Mouse (Mus musculus) lung, postnatal 0 days (tissue): ENCODE results near the gene Tjp3. TPM values are rescaled to one million over a fixed set of nuclear protein-coding genes. Genes with fewer than 3 reads are reported as not detected.

Source experiments
- ATAC-seq: fragments of 200-750 bp; cut with Nextera tagmentation; 2 replicates; pipeline ENCODE4 v1.8.0; 2017; ENCODE audit warnings: moderate library complexity
- DNase-seq: peaks from one replicate; pipeline ENCODE4 v3.0.0-alpha.2; 2016; ENCODE audit warnings: low spot score
- H3K27ac ChIP-seq: fragments of 300-500 bp; sonication (generic); 2 replicates; pipeline ENCODE4 v1.5.1; 2014; ENCODE audit warnings: antibody characterized with exemption, mild to moderate bottlenecking, low read length, mixed read lengths
- H3K27me3 ChIP-seq: fragments of 300-500 bp; sonication (generic); replicated peaks from 2 replicates; pipeline ENCODE4 v1.6.1; 2014; ENCODE audit warnings: low read length, mixed read lengths; ENCODE audit not compliant: insufficient read depth
- H3K36me3 ChIP-seq: fragments of 300-500 bp; sonication (generic); 2 replicates; pipeline ENCODE4 v1.6.1; 2014; ENCODE audit warnings: low read length, mixed read lengths; ENCODE audit not compliant: insufficient read depth
- H3K4me1 ChIP-seq: fragments of 300-500 bp; sonication (generic); 2 replicates; pipeline ENCODE4 v1.6.1; 2014; ENCODE audit warnings: antibody characterized with exemption, low read depth, low read length, mixed read lengths; ENCODE audit not compliant: insufficient read depth
- H3K4me2 ChIP-seq: fragments of 300-500 bp; sonication (generic); replicated peaks from 2 replicates; pipeline ENCODE4 v1.6.1; 2014; ENCODE audit warnings: low read depth, mild to moderate bottlenecking, low read length, moderate library complexity, mixed read lengths
- H3K4me3 ChIP-seq: fragments of 300-500 bp; sonication (generic); 2 replicates; pipeline ENCODE4 v1.5.1; 2014; ENCODE audit warnings: low read depth, low read length
- H3K9ac ChIP-seq: fragments of 300-500 bp; sonication (generic); replicated peaks from 2 replicates; pipeline ENCODE4 v1.6.1; 2014; ENCODE audit warnings: low read depth, mild to moderate bottlenecking
- H3K9me3 ChIP-seq: fragments of 300-500 bp; sonication (generic); 2 replicates; pipeline ENCODE4 v1.6.1; 2016; ENCODE audit warnings: low read length, mixed read lengths
- CTCF ChIP-seq: IDR thresholded peaks from 2 replicates; pipeline ENCODE4 v1.5.1; 2016; ENCODE audit warnings: antibody characterized with exemption, mild to moderate bottlenecking
- EP300 ChIP-seq: IDR thresholded peaks from 2 replicates; pipeline ENCODE4 v1.6.1; 2016; ENCODE audit warnings: antibody characterized with exemption, mild to moderate bottlenecking, control low read depth
- WGBS: fragments of 180-500 bp; shearing (Covaris S2); extraction: QIAGEN DNeasy Blood & Tissue Kit; methylation state at CpG from one replicate; pipeline ENCODE4 v1.1.7; 2014; 5-methylcytosine and 5-hydroxymethylcytosine counted together
- polyA plus RNA-seq: library from polyadenylated mRNA; unstranded; fragments of >200 nt; fragmentation: Nextera tagmentation; extraction: Ambion mirVana; gene quantifications from 2 replicates; pipeline ENCODE4 v1.2.1, GENCODE M21; 2015

The Tjp3 gene
- polyA plus RNA-seq, 1 experiment from 2014 or later: 24.1 TPM

DNA sequence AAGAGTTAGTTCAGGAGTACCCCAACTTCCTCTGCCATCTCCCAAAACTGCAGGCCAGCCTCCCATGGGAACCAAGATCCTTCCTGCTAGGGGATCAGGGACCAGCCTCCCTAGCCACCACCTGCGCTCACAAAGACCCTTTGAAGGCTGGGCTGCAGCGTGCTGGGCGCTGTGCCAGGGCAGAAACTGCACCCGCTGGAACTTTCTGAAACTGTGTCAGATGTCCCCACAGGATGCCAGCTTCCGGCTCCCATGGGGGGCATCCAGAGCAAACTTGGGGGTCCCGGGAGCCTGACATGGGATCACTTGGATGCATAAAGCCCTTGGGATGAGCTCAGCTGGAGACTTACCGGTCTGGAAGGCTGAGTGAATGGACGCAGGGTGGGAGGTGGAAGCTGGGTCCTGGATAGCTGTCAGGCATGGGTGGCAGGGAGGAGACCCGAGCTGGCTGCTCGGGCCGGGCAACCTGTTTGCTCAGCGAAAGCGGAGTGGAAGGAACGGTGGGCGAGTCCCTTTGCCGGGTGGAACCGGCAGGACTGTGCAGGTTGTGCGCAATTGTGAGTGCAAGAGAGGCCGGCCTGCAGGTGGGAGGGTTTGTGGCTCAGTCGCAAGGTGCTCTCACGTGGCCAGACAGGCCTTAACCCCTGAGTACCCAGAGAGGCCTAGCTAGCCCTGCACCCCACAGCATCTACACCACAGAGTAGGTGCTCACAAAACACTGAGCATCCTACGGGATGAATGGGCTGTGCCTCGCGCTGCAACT, 502 bp downstream of the Tjp3 start:
- 0 out of 2 replicates have a peak overlapping the region, but pooled peaks have one; percentile 29 for H3K9ac ChIP-seq
- H3K4me2 ChIP-seq: peak overlapping the region; percentile 54
- H3K4me3 ChIP-seq: peak overlapping the region; percentile 25
- peaks cover 29% of the 10 kb centered on the region; the same call in 1 of the 2 replicates for H3K4me1 ChIP-seq
- no peaks in the 10 kb centered on the region for H3K9me3 ChIP-seq
- H3K36me3 ChIP-seq: no peaks in the 10 kb centered on the region
- WGBS: 13% methylated on average over 24 of the region's 24 CpGs
- TF ChIP-seq EP300: no peak
- TF ChIP-seq CTCF: no peak
- peak; percentile 74 for DNase-seq
- H3K27ac ChIP-seq: peak overlapping the region; percentile 69
- no peaks in the 10 kb centered on the region for H3K27me3 ChIP-seq
- ATAC-seq: no peak

DNA sequence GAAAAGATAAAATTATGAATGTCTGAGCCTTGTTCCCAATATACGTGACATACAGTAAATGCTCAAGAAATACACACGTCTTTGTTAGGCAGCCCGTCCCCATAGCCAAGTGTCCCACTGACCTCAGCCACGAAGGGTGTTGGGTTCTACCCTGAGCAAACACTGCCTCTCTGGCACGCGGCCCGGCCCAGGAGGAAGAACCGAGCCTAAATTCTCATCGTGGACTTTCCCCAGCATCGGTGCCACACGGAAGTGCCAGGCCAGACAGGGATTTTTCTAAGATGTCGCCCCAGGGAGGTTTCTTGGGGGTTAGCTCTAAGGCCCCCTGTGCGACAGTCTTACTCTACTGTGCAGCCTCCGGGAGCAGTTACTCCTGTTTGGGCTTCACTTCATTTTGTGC, 1.6 kb downstream of the Tjp3 start:
- WGBS: 44% methylated on average over 14 of the region's 14 CpGs
- Histone ChIP-seq H3K27me3 (peaks cover 8% of the 10 kb centered on the region; the same call in 1 of the 2 replicates), H3K4me1 (peaks cover 33% of the 10 kb centered on the region; the same call in 1 of the 2 replicates), H3K36me3 (no peaks in the 10 kb centered on the region), H3K4me3 (0 out of 2 replicates have a peak overlapping the region, but pooled peaks have one; percentile 4), H3K27ac (peak overlapping the region; percentile 45), H3K4me2 (peak overlapping the region; percentile 54), H3K9ac (no peak overlapping the region), H3K9me3 (no peaks in the 10 kb centered on the region)
- ATAC-seq (no peak), DNase-seq (peak; percentile 64)
- TF ChIP-seq EP300: no peak
- no peak for TF ChIP-seq CTCF

DNA sequence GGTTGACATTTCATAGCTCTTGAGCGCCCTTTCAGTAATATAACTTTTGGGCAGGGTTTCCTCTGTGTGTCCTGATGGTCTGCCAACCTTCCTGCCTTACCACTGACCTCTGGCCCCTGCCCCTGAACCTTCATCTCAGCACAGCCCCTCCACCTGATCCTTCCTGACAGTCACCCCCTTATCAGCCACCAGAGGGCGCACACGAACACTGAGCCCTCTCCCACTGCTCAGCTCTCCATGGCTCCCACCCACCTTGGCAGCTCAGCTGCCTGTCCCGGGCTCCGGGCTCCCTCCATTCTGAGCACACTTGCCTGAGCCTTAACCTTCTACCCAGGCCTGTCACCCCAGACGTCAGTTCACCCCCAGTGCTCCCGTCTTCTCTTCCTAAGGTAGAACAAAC, 2.1 kb downstream of the Tjp3 start:
- Histone ChIP-seq H3K27ac (peak overlapping the region; percentile 45), H3K4me1 (peaks cover 28% of the 10 kb centered on the region; the same call in 1 of the 2 replicates), H3K4me2 (peak overlapping the region; percentile 54), H3K9me3 (no peaks in the 10 kb centered on the region), H3K27me3 (peaks cover 13% of the 10 kb centered on the region; the same call in 1 of the 2 replicates), H3K4me3 (no peak overlapping the region), H3K36me3 (no peaks in the 10 kb centered on the region), H3K9ac (no peak overlapping the region)
- TF ChIP-seq CTCF (peak; percentile 95), EP300 (no peak)
- DNase-seq (peak; percentile 87), ATAC-seq (no peak)
- 4% methylated on average over 7 of the region's 7 CpGs for WGBS

DNA sequence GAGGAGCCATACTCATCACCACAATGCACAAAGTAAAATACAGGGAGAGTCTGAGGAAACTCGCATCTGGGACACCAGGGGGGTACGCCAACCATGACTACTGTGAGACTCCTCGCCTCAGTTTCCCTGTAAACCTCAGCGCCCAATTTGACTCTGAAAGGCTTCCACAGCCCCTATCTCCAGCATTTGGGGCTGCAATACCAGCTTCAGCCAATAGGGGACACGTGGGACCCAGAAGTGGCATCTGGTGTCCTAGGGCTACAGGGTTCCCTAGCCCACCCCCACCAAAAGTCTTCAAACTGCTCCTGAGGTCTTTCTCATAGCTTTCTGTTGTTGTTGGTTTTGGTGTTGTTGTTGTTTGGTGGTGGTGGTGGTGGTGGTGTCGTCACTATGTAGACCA, 2.8 kb downstream of the Tjp3 start:
- no peaks in the 10 kb centered on the region for H3K9me3 ChIP-seq
- TF ChIP-seq CTCF (peak; percentile 76), EP300 (no peak)
- no peak overlapping the region for H3K4me3 ChIP-seq
- DNase-seq (no peak), ATAC-seq (no peak)
- WGBS: 31% methylated on average over 6 of the region's 6 CpGs
- peaks cover 16% of the 10 kb centered on the region; the same call in 1 of the 2 replicates for H3K27me3 ChIP-seq
- H3K4me2 ChIP-seq: peak overlapping the region; percentile 25; the same call in 1 of the 2 replicates
- peak overlapping the region; percentile 57; the same call in 1 of the 2 replicates for H3K27ac ChIP-seq
- no peaks in the 10 kb centered on the region for H3K36me3 ChIP-seq
- H3K4me1 ChIP-seq: peaks cover 21% of the 10 kb centered on the region; the same call in 1 of the 2 replicates
- H3K9ac ChIP-seq: 0 out of 2 replicates have a peak overlapping the region, but pooled peaks have one; percentile 2

DNA sequence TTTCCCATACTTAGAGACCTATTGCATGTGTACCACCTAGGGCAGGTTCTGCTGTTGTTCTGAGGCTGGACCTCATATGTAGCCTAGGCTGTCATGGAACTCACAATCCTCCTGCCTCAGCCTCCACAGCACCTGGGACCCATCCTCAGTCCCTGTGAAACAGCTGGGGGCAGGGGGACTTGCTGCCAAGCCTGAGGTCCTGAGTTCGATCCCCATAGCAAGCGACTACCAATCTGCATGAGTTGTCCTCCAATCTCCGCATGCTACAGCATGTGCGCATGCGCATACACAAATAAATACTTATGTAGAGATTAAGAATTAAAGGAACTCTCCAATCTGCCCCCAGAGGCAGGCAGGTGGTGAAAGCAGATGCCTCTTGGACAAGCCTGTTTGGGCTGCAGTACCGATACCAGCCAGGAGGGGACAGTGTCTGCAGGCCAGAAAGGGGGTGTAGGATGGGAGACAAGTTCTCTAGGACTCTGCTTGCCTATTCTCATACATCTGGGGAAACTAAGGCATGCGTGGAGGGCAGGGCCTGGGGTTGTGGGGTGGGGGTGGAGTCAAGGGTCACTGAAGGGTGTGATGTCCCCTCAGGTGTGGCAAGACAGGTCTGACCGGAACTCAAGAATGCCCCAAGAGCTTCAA, 3.7 kb downstream of the Tjp3 start:
- no peak overlapping the region for H3K4me3 ChIP-seq
- H3K27ac ChIP-seq: peak overlapping the region; percentile 57
- DNase-seq (peak; percentile 68), ATAC-seq (no peak)
- H3K4me1 ChIP-seq: 0 out of 2 replicates have a peak, but pooled peaks cover 21% of the 10 kb centered on the region
- H3K27me3 ChIP-seq: peaks cover 16% of the 10 kb centered on the region; the same call in 1 of the 2 replicates
- TF ChIP-seq CTCF: peak; percentile 97
- TF ChIP-seq EP300: no peak
- H3K9ac ChIP-seq: no peak overlapping the region
- 57% methylated on average over 8 of the region's 8 CpGs for WGBS
- H3K36me3 ChIP-seq: no peaks in the 10 kb centered on the region
- H3K9me3 ChIP-seq: no peaks in the 10 kb centered on the region
- no peak overlapping the region for H3K4me2 ChIP-seq

DNA sequence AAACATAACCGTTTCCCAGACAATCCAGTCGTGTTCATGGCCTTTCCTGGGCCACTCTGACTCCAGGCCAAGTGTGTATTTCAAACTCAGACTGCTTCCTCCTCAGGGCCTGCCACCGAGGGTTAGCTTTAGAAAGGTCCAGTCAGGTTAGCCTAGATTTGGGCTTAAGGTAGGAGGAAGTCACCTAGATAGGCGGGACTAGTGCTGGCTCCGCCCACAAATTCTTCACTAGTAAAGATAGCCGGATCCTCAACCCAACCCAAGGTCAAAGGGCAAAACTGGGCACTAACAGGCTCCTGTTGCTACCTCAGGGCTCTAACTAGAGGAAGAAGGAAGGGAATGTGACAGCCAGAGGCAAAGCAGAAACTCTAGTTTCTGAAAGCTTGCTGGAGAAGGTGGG, 4.8 kb downstream of the Tjp3 start:
- H3K27ac ChIP-seq: peak overlapping the region; percentile 77
- peak; percentile 57 for DNase-seq
- H3K9me3 ChIP-seq: no peaks in the 10 kb centered on the region
- TF ChIP-seq EP300 (no peak), CTCF (no peak)
- peaks cover 16% of the 10 kb centered on the region; the same call in 1 of the 2 replicates for H3K27me3 ChIP-seq
- H3K4me3 ChIP-seq: no peak overlapping the region
- no peak for ATAC-seq
- H3K4me1 ChIP-seq: 0 out of 2 replicates have a peak, but pooled peaks cover 21% of the 10 kb centered on the region
- WGBS: 24% methylated on average over 6 of the region's 6 CpGs
- no peak overlapping the region; the same call in 1 of the 2 replicates for H3K4me2 ChIP-seq
- no peak overlapping the region for H3K9ac ChIP-seq
- no peaks in the 10 kb centered on the region for H3K36me3 ChIP-seq
